Mouse (Mus musculus) cerebellum, adult 2 months (tissue): Measurements from ENCODE around the gene Nsg2.
"Not testable (repeated sequence)": the region's sequence is repeated elsewhere in the genome, so short reads cannot be mapped to it uniquely, and the experiment has no call there.

Source experiments
- CTCF ChIP-seq: fragments of 200-500 bp; IDR thresholded peaks from 2 replicates; pipeline ENCODE4 v1.5.1; 2011; ENCODE audit warnings: low read depth, mild to moderate bottlenecking, control low read depth, low read length, moderate library complexity, borderline replicate concordance; ENCODE audit not compliant: insufficient read depth
- POLR2A ChIP-seq: fragments of 200-500 bp; IDR thresholded peaks from 2 replicates; pipeline ENCODE4 v1.6.1; 2011; ENCODE audit warnings: low read length, control low read depth, borderline replicate concordance; ENCODE audit not compliant: insufficient read depth

DNA sequence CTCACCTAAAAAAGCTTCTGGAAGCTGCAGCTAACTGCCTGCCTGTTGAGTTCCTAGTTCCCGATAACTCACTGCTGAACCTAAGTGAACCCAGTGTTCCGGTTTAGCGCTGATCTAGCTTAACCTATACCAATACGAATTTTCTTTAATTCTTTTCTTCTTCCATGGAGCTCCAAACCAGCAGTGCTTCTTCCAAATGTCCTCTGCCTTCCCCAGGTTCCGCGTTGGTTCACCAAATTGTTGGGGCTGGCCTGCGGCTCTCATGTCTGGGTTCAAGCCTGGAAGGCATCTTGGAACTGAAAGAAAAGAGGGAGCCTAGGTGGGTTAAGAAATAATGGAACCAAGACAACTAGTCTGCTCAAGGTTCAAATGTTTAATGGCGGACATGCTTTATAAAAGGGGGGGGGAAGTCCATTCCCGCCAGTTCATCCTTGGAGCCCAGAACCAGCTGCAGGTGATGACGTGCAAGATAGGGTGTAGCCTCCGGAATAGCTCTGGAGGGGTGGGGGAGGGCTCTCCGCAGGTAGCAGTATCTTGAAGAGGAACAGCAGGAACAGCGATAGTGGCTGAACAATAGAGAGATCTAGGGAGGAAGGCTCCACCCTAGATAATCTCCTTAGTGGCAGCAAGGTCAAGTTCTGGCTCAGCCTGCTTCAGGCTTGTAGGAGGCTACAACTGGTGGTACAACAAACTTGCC lies 17.9 kb upstream of the Nsg2 start:
- TF ChIP-seq CTCF, POLR2A: not testable (repeated sequence)
